Mouse (Mus musculus): ENCODE measurements around the gene Olfr1155.

Olfr1155 gene

DNA sequence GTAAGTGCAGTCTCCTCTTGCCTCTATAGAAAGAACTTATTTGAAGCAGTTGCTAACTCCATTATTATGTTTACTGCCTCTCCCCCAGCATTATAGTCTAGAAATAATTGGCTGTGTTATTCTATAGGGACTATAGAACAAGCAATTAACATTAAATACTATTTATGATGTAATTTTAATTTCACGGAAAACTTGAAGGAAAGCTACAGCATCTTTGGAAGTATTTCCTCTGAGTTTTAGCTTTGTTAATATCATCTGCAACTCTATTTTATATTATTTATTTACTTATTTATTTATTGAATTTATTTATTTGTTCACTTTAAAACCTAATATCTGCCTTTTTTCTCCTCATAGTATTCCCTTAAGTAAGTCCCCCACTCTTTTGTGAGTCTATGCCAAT is at the start of gene Olfr1155:
Gene Olfr1155 (minus strand): TSS at position 101 of the 400 bp plus-strand sequence.
- no peak for DNase-seq (ENCODE audit: low read depth)

DNA sequence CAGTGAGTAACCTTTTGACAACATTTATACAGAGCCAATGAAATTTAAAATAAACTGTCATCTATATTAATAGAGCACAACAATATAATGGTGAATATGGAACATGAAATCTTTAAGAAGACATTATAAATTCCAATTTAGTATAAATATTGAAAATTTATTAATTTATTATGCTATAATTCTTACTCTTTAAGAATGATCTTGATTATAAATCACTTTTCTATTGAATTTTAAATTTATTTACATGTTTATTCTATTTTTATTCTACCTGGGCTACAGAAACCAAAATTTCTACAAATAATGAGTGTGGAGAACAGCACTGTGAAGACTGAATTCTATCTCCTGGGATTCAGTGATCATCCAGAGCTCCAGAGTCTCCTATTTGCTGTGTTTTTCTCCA is 44.9 kb upstream of the Olfr1155 start, which contains the start of gene Olfr1158:
Gene Olfr1158 (plus strand): TSS at position 301 of the 400 bp plus-strand sequence.
- no peak for DNase-seq (ENCODE audit: low read depth)

DNA sequence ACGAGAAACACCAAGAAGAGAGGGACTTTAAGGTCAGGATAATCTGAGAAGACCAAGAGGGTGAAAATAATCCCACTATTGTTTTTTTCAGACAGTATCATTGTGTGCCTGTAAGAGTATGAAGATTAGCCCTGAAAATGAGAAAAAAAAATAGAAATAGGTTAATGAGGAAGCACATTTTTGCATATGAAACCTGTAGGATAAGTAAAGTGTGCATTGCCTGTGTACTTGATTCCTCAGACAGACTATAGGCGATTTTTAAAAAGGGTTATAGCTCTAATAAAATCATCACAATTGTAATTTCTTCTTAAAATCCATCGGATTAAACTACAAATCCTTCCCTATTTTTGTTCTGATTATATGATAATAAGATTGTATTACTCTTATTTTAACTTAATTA is 29.6 kb upstream of the Olfr1155 start, which contains the start of gene Olfr74:
Gene Olfr74 (minus strand): TSS at position 101 of the 400 bp plus-strand sequence.
- no peak for DNase-seq (ENCODE audit: low read depth)

DNA sequence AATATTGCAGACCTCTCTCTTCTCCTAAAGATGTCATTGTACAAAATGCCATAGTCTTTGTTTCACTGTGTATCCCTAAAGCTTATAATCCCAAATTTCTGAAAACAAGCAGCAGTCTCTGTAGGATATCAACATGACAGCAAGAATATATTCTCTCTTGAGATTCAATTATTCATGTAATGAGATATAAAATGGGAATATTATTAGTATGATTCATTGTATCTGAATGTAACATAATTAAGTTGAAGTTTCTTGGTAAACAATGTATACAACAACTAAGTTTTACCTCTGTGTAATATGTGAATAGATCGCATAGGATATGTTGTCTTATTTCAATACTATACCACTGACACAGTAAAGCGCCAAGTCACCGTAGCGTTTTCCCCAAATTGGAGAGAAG is 23.3 kb upstream of the Olfr1155 start, which contains the start of gene Olfr1157:
Gene Olfr1157 (minus strand): TSS at position 101 of the 400 bp plus-strand sequence.
- DNase-seq (ENCODE audit: low read depth): no peak

DNA sequence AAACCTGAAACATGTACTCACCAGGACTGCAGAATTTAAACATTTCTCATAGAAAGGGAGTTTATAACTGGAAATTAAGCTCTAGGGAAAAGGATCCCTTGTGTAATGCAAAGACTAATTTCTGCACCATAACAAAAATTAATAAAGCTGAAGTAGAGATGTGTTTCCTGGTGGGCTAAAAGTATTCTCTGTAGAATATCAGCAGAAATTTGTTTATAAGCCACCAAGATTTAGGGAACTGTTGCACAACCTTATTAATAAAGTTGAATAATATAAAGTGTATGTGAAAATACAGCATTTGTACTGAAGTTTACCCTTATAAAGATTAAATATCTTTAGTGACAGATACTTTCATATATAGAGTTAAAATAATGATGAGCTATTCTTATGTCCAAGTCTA is 8.1 kb upstream of the Olfr1155 start, which contains the start of gene Olfr1156:
Gene Olfr1156 (minus strand): TSS at position 101 of the 400 bp plus-strand sequence.
- no peak for DNase-seq (ENCODE audit: low read depth)

DNA sequence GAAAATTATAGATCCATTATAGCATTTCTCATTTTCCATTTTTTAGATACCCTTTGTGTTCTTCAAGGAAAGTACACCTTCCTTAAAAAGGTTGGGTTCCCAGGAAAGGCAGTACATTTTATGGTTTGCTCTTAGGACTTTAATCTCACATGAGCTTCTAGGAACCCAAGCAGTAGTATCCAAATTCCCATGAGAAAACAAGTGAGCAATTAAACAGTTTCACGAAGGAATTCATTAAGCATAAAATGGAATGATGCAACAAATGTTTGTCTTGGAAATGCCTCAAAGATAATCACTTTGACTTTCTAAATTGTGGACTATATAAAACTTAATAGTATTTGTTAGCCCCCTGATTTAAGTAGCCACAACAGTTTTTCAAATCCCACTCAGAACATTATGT is 39.9 kb downstream of the Olfr1155 start, which contains the start of gene Olfr1154:
Gene Olfr1154 (minus strand): TSS at position 101 of the 400 bp plus-strand sequence.
- no peak for DNase-seq (ENCODE audit: low read depth)

DNA sequence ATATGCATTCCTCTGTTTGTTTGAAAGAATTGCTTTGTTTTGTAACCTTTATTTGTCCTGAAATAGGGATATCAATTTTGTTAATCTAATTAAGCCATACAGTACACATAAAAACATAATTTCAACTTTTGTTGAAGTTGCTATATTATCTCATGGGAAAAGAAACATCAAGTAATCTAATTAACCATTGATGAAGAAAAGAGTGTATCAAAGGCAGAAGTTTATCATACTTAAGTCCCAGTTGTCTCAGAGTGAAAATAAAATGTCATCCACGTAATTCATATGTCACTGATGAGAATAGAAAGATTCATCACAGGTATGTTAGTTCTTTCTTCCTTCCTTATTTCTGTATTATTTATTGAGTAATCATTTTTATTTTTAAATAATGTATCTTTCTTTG is 50.3 kb downstream of the Olfr1155 start, which contains the start of gene Olfr1153:
Gene Olfr1153 (plus strand): TSS at position 301 of the 400 bp plus-strand sequence.
- DNase-seq (ENCODE audit: low read depth): no peak
